Mouse (Mus musculus): Measurements from ENCODE around the gene Gpatch4. TPM values are rescaled to one million over a fixed set of nuclear protein-coding genes. Genes with fewer than 3 reads are reported as not detected.

Gpatch4 gene
- polyA plus RNA-seq, 1 experiment from 2014 or later, result 36.6 TPM

Other genes with a start within 250 kb of the Gpatch4 start
- gene Ntrk1, start 247.9 kb upstream of the Gpatch4 start, polyA plus RNA-seq (2015; fragmentation: Nextera tagmentation; extraction: Ambion mirVana), result 41.2 and 50.1 TPM in 2 replicates
- 1.1 and 2.0 TPM in 2 replicates for gene Insrr, start 246.2 kb upstream of the Gpatch4 start, polyA plus RNA-seq (2015; fragmentation: Nextera tagmentation; extraction: Ambion mirVana)
- 9.1 and 13.4 TPM in 2 replicates for gene Pear1, start 218.8 kb upstream of the Gpatch4 start, polyA plus RNA-seq (2015; fragmentation: Nextera tagmentation; extraction: Ambion mirVana)
- 5.0 TPM in 1 of 2 replicates, not detected in the other for gene Sh2d2a, start 196.4 kb upstream of the Gpatch4 start, polyA plus RNA-seq (2015; fragmentation: Nextera tagmentation; extraction: Ambion mirVana)
- gene Prcc, start 157.5 kb upstream of the Gpatch4 start, polyA plus RNA-seq (2015; fragmentation: Nextera tagmentation; extraction: Ambion mirVana), result 16.2 and 17.5 TPM in 2 replicates
- gene Hdgf, start 136.8 kb upstream of the Gpatch4 start, polyA plus RNA-seq (2015; fragmentation: Nextera tagmentation; extraction: Ambion mirVana), result 137 and 160 TPM in 2 replicates
- 51.0 and 59.5 TPM in 2 replicates for gene Mrpl24, start 123.6 kb upstream of the Gpatch4 start, polyA plus RNA-seq (2015; fragmentation: Nextera tagmentation; extraction: Ambion mirVana)
- 21.6 and 31.7 TPM in 2 replicates for gene Isg20l2, start 112.8 kb upstream of the Gpatch4 start, polyA plus RNA-seq (2015; fragmentation: Nextera tagmentation; extraction: Ambion mirVana)
- gene Rrnad1, start 112.4 kb upstream of the Gpatch4 start, polyA plus RNA-seq (2015; fragmentation: Nextera tagmentation; extraction: Ambion mirVana), result 19.3 and 19.7 TPM in 2 replicates
- gene Crabp2, start 94.4 kb upstream of the Gpatch4 start, polyA plus RNA-seq (2015; fragmentation: Nextera tagmentation; extraction: Ambion mirVana), result 81.1 and 86.0 TPM in 2 replicates
- 22.5 and 22.8 TPM in 2 replicates for gene Nes, start 72.0 kb upstream of the Gpatch4 start, polyA plus RNA-seq (2015; fragmentation: Nextera tagmentation; extraction: Ambion mirVana)
- gene Bcan, start 42.9 kb upstream of the Gpatch4 start, polyA plus RNA-seq (2015; fragmentation: Nextera tagmentation; extraction: Ambion mirVana), result 127 and 139 TPM in 2 replicates
- 0.34 and 0.90 TPM in 2 replicates for gene Hapln2, start 15.5 kb upstream of the Gpatch4 start, polyA plus RNA-seq (2015; fragmentation: Nextera tagmentation; extraction: Ambion mirVana)
- gene Naxe, start 15.4 kb downstream of the Gpatch4 start, polyA plus RNA-seq (2015; fragmentation: Nextera tagmentation; extraction: Ambion mirVana), result 155 and 159 TPM in 2 replicates
- gene Ttc24, start 35.2 kb downstream of the Gpatch4 start, polyA plus RNA-seq (2015; fragmentation: Nextera tagmentation; extraction: Ambion mirVana), result 0.38 TPM in 1 of 2 replicates, not detected in the other
- gene Iqgap3, start 38.9 kb downstream of the Gpatch4 start, polyA plus RNA-seq (2015; fragmentation: Nextera tagmentation; extraction: Ambion mirVana), result 2.8 and 4.9 TPM in 2 replicates
- 14.3 and 20.3 TPM in 2 replicates for gene Mef2d, start 99.3 kb downstream of the Gpatch4 start, polyA plus RNA-seq (2015; fragmentation: Nextera tagmentation; extraction: Ambion mirVana)
- gene Rhbg, start 211.6 kb downstream of the Gpatch4 start, polyA plus RNA-seq (2015; fragmentation: Nextera tagmentation; extraction: Ambion mirVana), result 0.78 and 0.83 TPM in 2 replicates
- 0.26 TPM in 1 of 2 replicates, not detected in the other for gene Gm38392, start 244.1 kb downstream of the Gpatch4 start, polyA plus RNA-seq (2015; fragmentation: Nextera tagmentation; extraction: Ambion mirVana)

Measured in neural tube, embryonic 15.5 days (tissue).